In genomic region chr8:107206782-107207525, GRCm38 (mm10) we compare ENCODE assay signal across 10 mouse cellular contexts. TPM values are rescaled to one million over a fixed set of nuclear protein-coding genes. Genes with fewer than 3 reads are reported as not detected.
DNase-seq lines count a peak whose midpoint lies in the region; ATAC-seq and TF ChIP-seq lines count a peak whose summit lies in the region.
"Had no signal": no experiment of that assay in that cellular context is flagged by ENCODE, and none has a peak within 500 bp of the region (broad histone marks: within the 10 kb centered on the region; RNA-seq: fewer than 3 reads in every experiment).

No protein-coding gene starts in this region.

- H3K27me3 ChIP-seq in heart, embryonic 11.5 days (ENCODE audit: control insufficient read depth, insufficient read depth, low read length), result no peaks in the 10 kb centered on the region
- no peaks in the 10 kb centered on the region for H3K27me3 ChIP-seq in stomach, embryonic 16.5 days (ENCODE audit: control insufficient read depth, insufficient read depth, low read length)
- H3K27me3 ChIP-seq in stomach, postnatal 0 days (ENCODE audit: control insufficient read depth, insufficient read depth, low read length), result no peaks in the 10 kb centered on the region
- no peaks in the 10 kb centered on the region for H3K27me3 ChIP-seq in embryonic facial prominence, embryonic 15.5 days
- no peaks in the 10 kb centered on the region for H3K27me3 ChIP-seq in midbrain, embryonic 10.5 days (ENCODE audit: low read depth, poor library complexity, severe bottlenecking)
- H3K27me3 ChIP-seq: limb, embryonic 12.5 days had no signal

- H3K4me1 ChIP-seq in heart, embryonic 11.5 days (ENCODE audit: control insufficient read depth, insufficient read depth, low read length), result peaks cover 16% of the 10 kb centered on the region
- peaks cover 13% of the 10 kb centered on the region for H3K4me1 ChIP-seq in stomach, embryonic 16.5 days (ENCODE audit: control insufficient read depth, insufficient read depth, low read length)
- H3K4me1 ChIP-seq in stomach, postnatal 0 days (replicated peaks; ENCODE audit: control insufficient read depth, insufficient read depth), result peaks cover 3% of the 10 kb centered on the region; the same call in 1 of the 2 replicates
- peaks cover 16% of the 10 kb centered on the region for H3K4me1 ChIP-seq in embryonic facial prominence, embryonic 15.5 days
- H3K4me1 ChIP-seq in midbrain, embryonic 10.5 days, result peaks cover 6% of the 10 kb centered on the region; the same call in 1 of the 2 replicates
- H3K4me1 ChIP-seq: limb, embryonic 12.5 days had no signal

- 59% methylated on average over 9 of the region's 9 CpGs for whole genome bisulfite sequencing in heart, embryonic 11.5 days (ENCODE audit: insufficient replicate concordance)
- 73% methylated on average over 9 of the region's 9 CpGs for WGBS in stomach, embryonic 16.5 days
- 71% methylated on average over 9 of the region's 9 CpGs for WGBS in stomach, postnatal 0 days
- WGBS in embryonic facial prominence, embryonic 15.5 days, result 75% methylated on average over 9 of the region's 9 CpGs
- 83% methylated on average over 9 of the region's 9 CpGs for WGBS in midbrain, embryonic 10.5 days

- H3K9me3 ChIP-seq in heart, embryonic 11.5 days (replicated peaks; ENCODE audit: control insufficient read depth, low read length), result no peaks in the 10 kb centered on the region
- no peaks in the 10 kb centered on the region for H3K9me3 ChIP-seq in stomach, embryonic 16.5 days (replicated peaks; ENCODE audit: control insufficient read depth, low read length)
- H3K9me3 ChIP-seq in stomach, postnatal 0 days (ENCODE audit: control insufficient read depth, low read length), result no peaks in the 10 kb centered on the region
- no peaks in the 10 kb centered on the region for H3K9me3 ChIP-seq in embryonic facial prominence, embryonic 15.5 days (replicated peaks)
- no peaks in the 10 kb centered on the region for H3K9me3 ChIP-seq in midbrain, embryonic 10.5 days (replicated peaks)
- H3K9me3 ChIP-seq: limb, embryonic 12.5 days had no signal

- H3K4me2 ChIP-seq in heart, embryonic 11.5 days, result no peak overlapping the region
- no peak overlapping the region for H3K4me2 ChIP-seq in stomach, embryonic 16.5 days (ENCODE audit: low read depth, low read length)
- H3K4me2 ChIP-seq in stomach, postnatal 0 days (replicated peaks; ENCODE audit: low read depth), result no peak overlapping the region
- H3K4me2 ChIP-seq in embryonic facial prominence, embryonic 15.5 days (replicated peaks), result no peak overlapping the region
- H3K4me2 ChIP-seq: limb, embryonic 12.5 days had no signal

- H3K9ac ChIP-seq in heart, embryonic 11.5 days (ENCODE audit: low read depth, low read length), result no peak overlapping the region
- H3K9ac ChIP-seq in stomach, embryonic 16.5 days (ENCODE audit: low read length), result no peak overlapping the region
- H3K9ac ChIP-seq in stomach, postnatal 0 days (ENCODE audit: low read length), result no peak overlapping the region
- H3K9ac ChIP-seq in embryonic facial prominence, embryonic 15.5 days, result no peak overlapping the region
- H3K9ac ChIP-seq: limb, embryonic 12.5 days had no signal

- H3K4me3 ChIP-seq in heart, embryonic 11.5 days (ENCODE audit: low read depth, low read length), result no peak overlapping the region
- H3K4me3 ChIP-seq in stomach, embryonic 16.5 days (replicated peaks; ENCODE audit: low read length), result no peak overlapping the region
- H3K4me3 ChIP-seq in stomach, postnatal 0 days (ENCODE audit: low read depth, low read length), result no peak overlapping the region
- no peak overlapping the region for H3K4me3 ChIP-seq in embryonic facial prominence, embryonic 15.5 days (replicated peaks)
- no peak overlapping the region for H3K4me3 ChIP-seq in midbrain, embryonic 10.5 days
- H3K4me3 ChIP-seq: limb, embryonic 12.5 days had no signal

- intact Hi-C loops in heart, postnatal 36 days (cut with DNase I), result loop anchor here (5.0 kb wide), 1 partner anchor 45 kb away; no protein-coding TSS in a partner anchor

- no peak overlapping the region for H3K27ac ChIP-seq in heart, embryonic 11.5 days (ENCODE audit: low read depth, low read length)
- peak overlapping the region; percentile 53 for H3K27ac ChIP-seq in stomach, embryonic 16.5 days (ENCODE audit: low read length)
- H3K27ac ChIP-seq in stomach, postnatal 0 days (replicated peaks), result no peak overlapping the region
- H3K27ac ChIP-seq in embryonic facial prominence, embryonic 15.5 days (replicated peaks), result 0 out of 2 replicates have a peak overlapping the region, but pooled peaks have one; percentile 51
- no peak overlapping the region for H3K27ac ChIP-seq in midbrain, embryonic 10.5 days (replicated peaks)
- H3K27ac ChIP-seq: limb, embryonic 12.5 days had no signal

- no peak for ATAC-seq in heart, embryonic 11.5 days (replicated peaks; ENCODE audit: insufficient number of reproducible peaks, low FRiP score, low TSS enrichment)
- ATAC-seq in stomach, embryonic 16.5 days (ENCODE audit: insufficient read depth, low FRiP score), result no peak
- ATAC-seq in stomach, postnatal 0 days (ENCODE audit: low FRiP score, low TSS enrichment), result no peak
- ATAC-seq in embryonic facial prominence, embryonic 15.5 days (ENCODE audit: insufficient number of reproducible peaks, low FRiP score, low TSS enrichment, low read depth), result no peak
- ATAC-seq: CD4-positive, CD25-positive, alpha-beta regulatory T cell, adult 4 months had no signal

- peak; percentile 94 for DNase-seq in heart, adult 11 months
- no peak for DNase-seq in stomach, postnatal 0 days (ENCODE audit: low spot score)
- DNase-seq in heart, postnatal 36 days, result peak; percentile 20 to 25
- DNase-seq in lung, postnatal 14 days, result no peak
- no peak for DNase-seq in midbrain, embryonic 10.5 days (ENCODE audit: low spot score)

- H3K36me3 ChIP-seq in heart, embryonic 11.5 days (ENCODE audit: control insufficient read depth, insufficient read depth, low read length), result no peaks in the 10 kb centered on the region
- H3K36me3 ChIP-seq in stomach, embryonic 16.5 days (ENCODE audit: control insufficient read depth, insufficient read depth, low read length), result no peaks in the 10 kb centered on the region
- no peaks in the 10 kb centered on the region for H3K36me3 ChIP-seq in stomach, postnatal 0 days (ENCODE audit: control insufficient read depth, insufficient read depth, low read length)
- H3K36me3 ChIP-seq in embryonic facial prominence, embryonic 15.5 days, result no peaks in the 10 kb centered on the region
- H3K36me3 ChIP-seq in midbrain, embryonic 10.5 days, result no peaks in the 10 kb centered on the region
- H3K36me3 ChIP-seq: limb, embryonic 12.5 days had no signal

- no peak for TF ChIP-seq CTCF in stomach, postnatal 0 days (IDR thresholded peaks at IDR 0.05; ENCODE audit: low read depth)

- no peak for TF ChIP-seq EP300 in stomach, postnatal 0 days (optimal IDR thresholded peaks at IDR 0.05)

RNA-seq across cellular contexts. Expression of gene Cyb5b, which starts 56.5 kb away (rescaled TPM):
- 87.0 and 93.6 TPM in 2 replicates for polyA plus RNA-seq in heart, embryonic 11.5 days (2014; fragmentation: Nextera tagmentation; extraction: Ambion mirVana)
- polyA plus RNA-seq in stomach, embryonic 16.5 days (2015; fragmentation: Nextera tagmentation; extraction: Ambion mirVana), result 104 and 106 TPM in 2 replicates
- 52.6 and 52.9 TPM in 2 replicates for polyA plus RNA-seq in stomach, postnatal 0 days (2015; fragmentation: Nextera tagmentation; extraction: Ambion mirVana)
- polyA plus RNA-seq in embryonic facial prominence, embryonic 15.5 days (2015; fragmentation: Nextera tagmentation; extraction: Ambion mirVana), result 66.7 and 67.5 TPM in 2 replicates
- 10 to 100 TPM; 29.4 to 43.2 TPM for total RNA-seq in heart, postnatal 36 days (2021)
- 164 and 175 TPM in 2 replicates for polyA plus RNA-seq in midbrain, embryonic 10.5 days (2016; fragmentation: Nextera tagmentation; extraction: Ambion mirVana)

Comparison
In these comparisons a context has a peak if more than half of its experiments do, and no peak if none do; other contexts are left out.
1. H3K27ac ChIP-seq: peak in stomach, embryonic 16.5 days (single experiment) and embryonic facial prominence, embryonic 15.5 days (single experiment); none in heart, embryonic 11.5 days (single experiment), stomach, postnatal 0 days (single experiment) and midbrain, embryonic 10.5 days (single experiment).
2. DNase-seq: peak in heart, adult 11 months (single experiment) and heart, postnatal 36 days (2 of 2); none in stomach, postnatal 0 days (single experiment), lung, postnatal 14 days (single experiment) and midbrain, embryonic 10.5 days (single experiment).